Mouse (Mus musculus): Measurements from ENCODE around the gene Gjb3. TPM values are rescaled to one million over a fixed set of nuclear protein-coding genes. Genes with fewer than 3 reads are reported as not detected.

The Gjb3 gene
- polyA plus RNA-seq, 1 experiment, result 1.8 TPM

GRCm38 (mm10) chr4:127303796-127304195 lies 26.8 kb downstream of the Gjb3 start:
- Histone ChIP-seq H3ac (ENCODE audit: control insufficient read depth, insufficient read length, low read depth) (no peak overlapping the region), H3K36me3 (ENCODE audit: control insufficient read depth, insufficient read depth) (no peaks in the 10 kb centered on the region), H3K4me3 (ENCODE audit: insufficient read depth, poor library complexity, severe bottlenecking) (no peak overlapping the region), H3K79me2 (ENCODE audit: control insufficient read depth, insufficient read depth) (no peaks in the 10 kb centered on the region), H3K27me3 (ENCODE audit: control insufficient read depth, insufficient read depth, insufficient read length) (peaks cover 4% of the 10 kb centered on the region), H3K79me3 (ENCODE audit: low read depth) (no peaks in the 10 kb centered on the region)
- TF ChIP-seq MYOD1 (IDR thresholded peaks at IDR 0.05; ENCODE audit: control insufficient read depth, insufficient read length, low read depth), result no peak
- no peak for TF ChIP-seq CEBPB (IDR thresholded peaks at IDR 0.05; ENCODE audit: low read depth)
- no peak for TF ChIP-seq FOSL1 (IDR thresholded peaks at IDR 0.05; ENCODE audit: insufficient read depth, low read length, poor library complexity, severe bottlenecking)
- no peak for TF ChIP-seq CTCF (IDR thresholded peaks at IDR 0.05; ENCODE audit: control insufficient read depth, insufficient read depth, insufficient read length)
- TF ChIP-seq USF1 (IDR thresholded peaks at IDR 0.05; ENCODE audit: low read depth), result no peak
- no peak for TF ChIP-seq MYOG (IDR thresholded peaks at IDR 0.05; ENCODE audit: control insufficient read depth, extremely low read depth, insufficient read length)
- TF ChIP-seq MAX (IDR thresholded peaks at IDR 0.05), result no peak

- TF ChIP-seq MYOG (IDR thresholded peaks at IDR 0.05; ENCODE audit: control insufficient read depth, extremely low read depth, insufficient read length) (no peak), CTCF (IDR thresholded peaks at IDR 0.05; ENCODE audit: control insufficient read depth, insufficient read depth, insufficient read length) (no peak), USF1 (IDR thresholded peaks at IDR 0.05; ENCODE audit: low read depth) (no peak), MYOD1 (IDR thresholded peaks at IDR 0.05; ENCODE audit: control insufficient read depth, insufficient read length, low read depth) (no peak), MAX (IDR thresholded peaks at IDR 0.05) (no peak), FOSL1 (IDR thresholded peaks at IDR 0.05; ENCODE audit: insufficient read depth, low read length, poor library complexity, severe bottlenecking) (no peak), CEBPB (IDR thresholded peaks at IDR 0.05; ENCODE audit: low read depth) (no peak)
- H3K79me3 ChIP-seq (ENCODE audit: low read depth), result no peaks in the 10 kb centered on the region
- no peak overlapping the region for H3K4me3 ChIP-seq (ENCODE audit: insufficient read depth, poor library complexity, severe bottlenecking)
- no peak overlapping the region for H3ac ChIP-seq (ENCODE audit: control insufficient read depth, insufficient read length, low read depth)
- no peaks in the 10 kb centered on the region for H3K27me3 ChIP-seq (ENCODE audit: control insufficient read depth, insufficient read depth, insufficient read length)
- H3K79me2 ChIP-seq (ENCODE audit: control insufficient read depth, insufficient read depth), result no peaks in the 10 kb centered on the region
- H3K36me3 ChIP-seq (ENCODE audit: control insufficient read depth, insufficient read depth), result no peaks in the 10 kb centered on the region
Observed at GRCm38 (mm10) chr4:127300503-127300902, 30.1 kb downstream of the Gjb3 start.

GRCm38 (mm10) chr4:127292631-127293030 lies 38.0 kb downstream of the Gjb3 start:
- H3K4me3 ChIP-seq (ENCODE audit: insufficient read depth, poor library complexity, severe bottlenecking), result no peak overlapping the region
- TF ChIP-seq USF1 (IDR thresholded peaks at IDR 0.05; ENCODE audit: low read depth) (no peak), MYOD1 (IDR thresholded peaks at IDR 0.05; ENCODE audit: control insufficient read depth, insufficient read length, low read depth) (no peak), MAX (IDR thresholded peaks at IDR 0.05) (no peak), CTCF (IDR thresholded peaks at IDR 0.05; ENCODE audit: control insufficient read depth, insufficient read depth, insufficient read length) (no peak), FOSL1 (IDR thresholded peaks at IDR 0.05; ENCODE audit: insufficient read depth, low read length, poor library complexity, severe bottlenecking) (no peak), CEBPB (IDR thresholded peaks at IDR 0.05; ENCODE audit: low read depth) (no peak), MYOG (IDR thresholded peaks at IDR 0.05; ENCODE audit: control insufficient read depth, extremely low read depth, insufficient read length) (no peak)
- no peak overlapping the region for H3ac ChIP-seq (ENCODE audit: control insufficient read depth, insufficient read length, low read depth)
- H3K36me3 ChIP-seq (ENCODE audit: control insufficient read depth, insufficient read depth), result no peaks in the 10 kb centered on the region
- H3K79me2 ChIP-seq (ENCODE audit: control insufficient read depth, insufficient read depth), result no peaks in the 10 kb centered on the region
- peaks cover 16% of the 10 kb centered on the region for H3K27me3 ChIP-seq (ENCODE audit: control insufficient read depth, insufficient read depth, insufficient read length)
- no peaks in the 10 kb centered on the region for H3K79me3 ChIP-seq (ENCODE audit: low read depth)

- no peaks in the 10 kb centered on the region for H3K36me3 ChIP-seq (ENCODE audit: control insufficient read depth, insufficient read depth)
Observed at GRCm38 (mm10) chr4:127289039-127289548, 41.5 kb downstream of the Gjb3 start.

GRCm38 (mm10) chr4:127286907-127287306 lies 43.7 kb downstream of the Gjb3 start:
- Histone ChIP-seq H3ac (ENCODE audit: control insufficient read depth, insufficient read length, low read depth) (no peak overlapping the region), H3K4me3 (ENCODE audit: insufficient read depth, poor library complexity, severe bottlenecking) (no peak overlapping the region), H3K79me3 (ENCODE audit: low read depth) (no peaks in the 10 kb centered on the region), H3K36me3 (ENCODE audit: control insufficient read depth, insufficient read depth) (no peaks in the 10 kb centered on the region), H3K27me3 (ENCODE audit: control insufficient read depth, insufficient read depth, insufficient read length) (peaks cover 30% of the 10 kb centered on the region), H3K79me2 (ENCODE audit: control insufficient read depth, insufficient read depth) (no peaks in the 10 kb centered on the region)
- TF ChIP-seq MYOD1 (IDR thresholded peaks at IDR 0.05; ENCODE audit: control insufficient read depth, insufficient read length, low read depth) (no peak), CTCF (IDR thresholded peaks at IDR 0.05; ENCODE audit: control insufficient read depth, insufficient read depth, insufficient read length) (no peak), CEBPB (IDR thresholded peaks at IDR 0.05; ENCODE audit: low read depth) (no peak), MAX (IDR thresholded peaks at IDR 0.05) (no peak), MYOG (IDR thresholded peaks at IDR 0.05; ENCODE audit: control insufficient read depth, extremely low read depth, insufficient read length) (no peak), USF1 (IDR thresholded peaks at IDR 0.05; ENCODE audit: low read depth) (no peak), FOSL1 (IDR thresholded peaks at IDR 0.05; ENCODE audit: insufficient read depth, low read length, poor library complexity, severe bottlenecking) (no peak)

More at GRCm38 (mm10) chr4:127289039-127289548, 41.5 kb downstream of the Gjb3 start:
- TF ChIP-seq CTCF (IDR thresholded peaks at IDR 0.05; ENCODE audit: control insufficient read depth, insufficient read depth, insufficient read length) (no peak), CEBPB (IDR thresholded peaks at IDR 0.05; ENCODE audit: low read depth) (no peak), MAX (IDR thresholded peaks at IDR 0.05) (no peak), MYOG (IDR thresholded peaks at IDR 0.05; ENCODE audit: control insufficient read depth, extremely low read depth, insufficient read length) (no peak), FOSL1 (IDR thresholded peaks at IDR 0.05; ENCODE audit: insufficient read depth, low read length, poor library complexity, severe bottlenecking) (no peak), USF1 (IDR thresholded peaks at IDR 0.05; ENCODE audit: low read depth) (no peak), MYOD1 (IDR thresholded peaks at IDR 0.05; ENCODE audit: control insufficient read depth, insufficient read length, low read depth) (no peak)
- Histone ChIP-seq H3K79me2 (ENCODE audit: control insufficient read depth, insufficient read depth) (no peaks in the 10 kb centered on the region), H3K27me3 (ENCODE audit: control insufficient read depth, insufficient read depth, insufficient read length) (peaks cover 30% of the 10 kb centered on the region), H3K79me3 (ENCODE audit: low read depth) (no peaks in the 10 kb centered on the region), H3ac (ENCODE audit: control insufficient read depth, insufficient read length, low read depth) (no peak overlapping the region), H3K4me3 (ENCODE audit: insufficient read depth, poor library complexity, severe bottlenecking) (no peak overlapping the region)
